Mouse (Mus musculus): ENCODE measurements around the gene Rgs7.

DNA sequence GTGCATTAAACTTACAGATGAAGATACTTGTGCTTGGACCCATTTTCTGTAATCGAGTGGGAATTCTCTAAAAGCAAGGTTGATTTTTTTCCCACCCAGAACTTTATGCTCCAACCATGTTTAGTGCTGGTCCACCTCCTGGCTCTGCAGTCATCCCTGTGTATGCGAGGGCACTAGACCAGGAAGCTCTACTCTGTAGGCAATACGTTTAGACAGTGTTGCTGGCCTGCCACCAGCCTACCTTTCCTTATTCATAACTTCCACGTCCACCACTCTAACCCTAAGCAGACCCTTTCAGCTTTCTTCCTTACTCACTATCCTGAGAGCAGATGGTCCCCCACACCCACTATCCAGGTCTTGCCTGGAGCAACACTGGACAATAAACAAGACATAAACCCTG, 452.3 kb downstream of the Rgs7 start:
- no peak for TF ChIP-seq POLR2A (IDR thresholded peaks at IDR 0.05; ENCODE audit: low read depth, low read length)
- TF ChIP-seq CTCF (IDR thresholded peaks at IDR 0.05; ENCODE audit: borderline replicate concordance, insufficient read depth, low read length): no peak
